Mouse (Mus musculus) lung, postnatal 0 days (tissue): ENCODE measurements at regions not wholly inside any gene's neighbourhood (a gene's known extent, or its start where the extent isn't known, plus 50 kb on each side); places are given as distances from the start of the nearest gene placed in this dataset.

Experiments used
- CTCF ChIP-seq: IDR thresholded peaks from 2 replicates; pipeline ENCODE4 v1.5.1; 2016; ENCODE audit warnings: antibody characterized with exemption, mild to moderate bottlenecking
- EP300 ChIP-seq: IDR thresholded peaks from 2 replicates; pipeline ENCODE4 v1.6.1; 2016; ENCODE audit warnings: antibody characterized with exemption, mild to moderate bottlenecking, control low read depth

DNA sequence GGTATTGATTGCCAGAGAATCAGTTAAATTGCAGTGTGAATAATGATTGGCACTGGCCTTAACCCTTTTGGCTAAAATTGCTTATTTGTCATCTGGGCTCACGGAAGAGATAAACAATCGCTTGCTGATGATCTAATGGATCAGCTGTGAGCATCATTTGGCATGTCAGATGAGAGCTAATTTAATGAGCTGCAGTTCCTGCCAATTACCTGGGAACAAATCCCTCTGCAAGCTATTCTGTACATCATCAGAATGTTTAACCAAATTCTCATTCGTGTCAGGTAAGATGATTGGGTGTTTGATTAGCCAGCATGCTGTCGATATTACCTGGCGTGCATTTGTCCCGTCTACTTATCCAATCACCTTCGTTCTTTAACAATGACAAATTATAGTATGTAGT is 104.0 kb upstream of the Atp5g3 start:
- TF ChIP-seq CTCF (no peak), EP300 (no peak)
